Mouse (Mus musculus) thymus, adult 2 months (tissue): Measurements from ENCODE around the gene Gpsm3.

ENCODE experiments used
- CTCF ChIP-seq: fragments of 200-500 bp; IDR thresholded peaks from 2 replicates; pipeline ENCODE4 v1.5.1; 2012; ENCODE audit warnings: mild to moderate bottlenecking, control low read depth, low read length, moderate library complexity, borderline replicate concordance; ENCODE audit not compliant: control insufficient read depth, poor library complexity, insufficient read depth; ENCODE audit errors: extremely low read depth
- POLR2A ChIP-seq: fragments of 200-500 bp; IDR thresholded peaks from 2 replicates; pipeline ENCODE4 v1.6.1; 2012; ENCODE audit warnings: mild to moderate bottlenecking, low read length, control low read depth, moderate library complexity; ENCODE audit not compliant: control insufficient read depth, poor library complexity, insufficient read depth; ENCODE audit errors: extremely low read depth

GRCm38 (mm10) chr17:34578070-34578469 is 11.5 kb upstream of the Gpsm3 start:
- no peak for TF ChIP-seq POLR2A
- TF ChIP-seq CTCF: no peak
